Mouse (Mus musculus): ENCODE measurements at regions not wholly inside any gene's neighbourhood (a gene's known extent, or its start where the extent isn't known, plus 50 kb on each side); places are given as distances from the start of the nearest gene placed in this dataset.

DNA sequence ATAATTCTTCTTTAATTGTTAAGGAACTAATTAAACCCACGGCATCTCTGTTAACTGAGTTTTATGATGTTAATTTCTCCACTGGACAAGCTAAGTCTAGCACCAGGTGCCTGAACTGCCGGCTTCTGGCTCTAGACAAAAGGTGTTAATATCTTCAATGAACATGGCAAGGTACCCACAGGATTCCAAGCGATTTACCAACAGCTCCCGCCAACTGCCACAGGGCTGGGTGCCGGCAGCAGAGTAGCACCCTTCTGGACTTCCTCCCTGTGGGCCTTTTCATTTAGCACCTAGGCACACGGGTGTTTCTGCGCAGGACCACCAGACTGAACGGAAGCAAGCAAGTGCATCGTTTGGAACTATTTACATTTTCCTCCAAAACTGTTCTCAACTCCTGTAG is 320.2 kb downstream of the Mycn start:
- TF ChIP-seq CTCF (IDR thresholded peaks at IDR 0.05; ENCODE audit: low read depth) (no peak), EP300 (IDR thresholded peaks at IDR 0.05; ENCODE audit: low read depth) (no peak)

Measured in liver, postnatal 0 days (tissue).